Mouse (Mus musculus) forebrain, embryonic 10.5 days (tissue): Measurements from ENCODE around the gene Celf2. TPM values are rescaled to one million over a fixed set of nuclear protein-coding genes. Genes with fewer than 3 reads are reported as not detected.

Source experiments
- DNase-seq: peaks from one replicate; pipeline ENCODE4 v3.0.0-alpha.2; 2017; ENCODE audit warnings: low spot score; ENCODE audit errors: extremely low spot score
- H3K27ac ChIP-seq: fragments of 300-500 bp; sonication (generic); 2 replicates; pipeline ENCODE4 v1.5.1; 2016; ENCODE audit warnings: mild to moderate bottlenecking
- H3K27me3 ChIP-seq: fragments of 300-500 bp; sonication (generic); 2 replicates; pipeline ENCODE4 v1.6.1; 2016; ENCODE audit warnings: mild to moderate bottlenecking; ENCODE audit not compliant: poor library complexity, severe bottlenecking
- H3K36me3 ChIP-seq: fragments of 300-500 bp; sonication (generic); replicated peaks from 2 replicates; pipeline ENCODE4 v1.6.1; 2016; ENCODE audit warnings: mild to moderate bottlenecking, moderate library complexity
- H3K4me1 ChIP-seq: fragments of 300-500 bp; sonication (generic); 2 replicates; pipeline ENCODE4 v1.6.1; 2016
- H3K4me3 ChIP-seq: fragments of 300-500 bp; sonication (generic); 2 replicates; pipeline ENCODE4 v1.5.1; 2016; ENCODE audit warnings: mild to moderate bottlenecking, moderate library complexity
- H3K9me3 ChIP-seq: fragments of 300-500 bp; sonication (generic); 2 replicates; pipeline ENCODE4 v1.6.1; 2016; ENCODE audit warnings: mild to moderate bottlenecking, moderate library complexity
- WGBS: fragments of 180-500 bp; shearing (Covaris S2); methylation state at CpG from one replicate; pipeline ENCODE4 v1.1.7; 2016; 5-methylcytosine and 5-hydroxymethylcytosine counted together
- polyA plus RNA-seq: library from polyadenylated mRNA; unstranded; fragments of >200 nt; fragmentation: Nextera tagmentation; extraction: Ambion mirVana; gene quantifications from 2 replicates; pipeline ENCODE4 v1.2.1, GENCODE M21; 2016

The Celf2 gene
- polyA plus RNA-seq, 1 experiment from 2014 or later, result 58.2 TPM

- Histone ChIP-seq H3K4me1 (no peaks in the 10 kb centered on the region), H3K27ac (no peak overlapping the region), H3K27me3 (no peaks in the 10 kb centered on the region), H3K9me3 (no peaks in the 10 kb centered on the region), H3K36me3 (no peaks in the 10 kb centered on the region), H3K4me3 (no peak overlapping the region)
- no peak for DNase-seq
- WGBS, result 73% methylated on average over 4 of the region's 4 CpGs
Observed at GRCm38 (mm10) chr2:7245958-7246774, 263.2 kb downstream of the Celf2 start.

GRCm38 (mm10) chr2:7242139-7242538 lies 267.2 kb downstream of the Celf2 start:
- WGBS, result 91% methylated on average over 1 of the region's 1 CpGs
- no peaks in the 10 kb centered on the region for H3K9me3 ChIP-seq
- no peak overlapping the region for H3K27ac ChIP-seq
- no peaks in the 10 kb centered on the region for H3K4me1 ChIP-seq
- H3K4me3 ChIP-seq, result no peak overlapping the region
- H3K36me3 ChIP-seq, result no peaks in the 10 kb centered on the region
- DNase-seq, result no peak
- H3K27me3 ChIP-seq, result no peaks in the 10 kb centered on the region

GRCm38 (mm10) chr2:7241523-7241941 lies 267.8 kb downstream of the Celf2 start:
- WGBS, result 92% methylated on average over 4 of the region's 4 CpGs
- no peak for DNase-seq
- H3K27me3 ChIP-seq, result no peaks in the 10 kb centered on the region

GRCm38 (mm10) chr2:7237283-7237682 lies 272.1 kb downstream of the Celf2 start:
- Histone ChIP-seq H3K36me3 (no peaks in the 10 kb centered on the region), H3K9me3 (no peaks in the 10 kb centered on the region), H3K27ac (no peak overlapping the region), H3K4me1 (no peaks in the 10 kb centered on the region), H3K4me3 (no peak overlapping the region), H3K27me3 (no peaks in the 10 kb centered on the region)
- WGBS, result 90% methylated on average over 4 of the region's 4 CpGs
- no peak for DNase-seq

More at GRCm38 (mm10) chr2:7241523-7241941, 267.8 kb downstream of the Celf2 start:
- Histone ChIP-seq H3K4me1 (no peaks in the 10 kb centered on the region), H3K4me3 (no peak overlapping the region), H3K27ac (no peak overlapping the region), H3K9me3 (no peaks in the 10 kb centered on the region), H3K36me3 (no peaks in the 10 kb centered on the region)

- WGBS, result 89% methylated on average over 3 of the region's 3 CpGs
- Histone ChIP-seq H3K9me3 (no peaks in the 10 kb centered on the region), H3K4me3 (no peak overlapping the region), H3K27ac (no peak overlapping the region), H3K4me1 (no peaks in the 10 kb centered on the region), H3K27me3 (no peaks in the 10 kb centered on the region), H3K36me3 (no peaks in the 10 kb centered on the region)
- DNase-seq, result no peak
Observed at GRCm38 (mm10) chr2:7236452-7236851, 272.9 kb downstream of the Celf2 start.

GRCm38 (mm10) chr2:7235059-7235741 lies 274.2 kb downstream of the Celf2 start:
- no peak overlapping the region for H3K4me3 ChIP-seq
- no peak for DNase-seq
- H3K36me3 ChIP-seq, result no peaks in the 10 kb centered on the region
- H3K27ac ChIP-seq, result no peak overlapping the region
- no peaks in the 10 kb centered on the region for H3K4me1 ChIP-seq
- H3K9me3 ChIP-seq, result no peaks in the 10 kb centered on the region
- H3K27me3 ChIP-seq, result no peaks in the 10 kb centered on the region
- WGBS, result 92% methylated on average over 4 of the region's 4 CpGs

- WGBS, result 89% methylated on average over 7 of the region's 7 CpGs
- no peak overlapping the region for H3K4me3 ChIP-seq
- no peak for DNase-seq
- H3K4me1 ChIP-seq, result no peaks in the 10 kb centered on the region
- H3K9me3 ChIP-seq, result no peaks in the 10 kb centered on the region
- no peaks in the 10 kb centered on the region for H3K27me3 ChIP-seq
- no peak overlapping the region for H3K27ac ChIP-seq
- no peaks in the 10 kb centered on the region for H3K36me3 ChIP-seq
Observed at GRCm38 (mm10) chr2:7234587-7234986, 274.8 kb downstream of the Celf2 start.

GRCm38 (mm10) chr2:7233411-7233810 lies 276.0 kb downstream of the Celf2 start:
- Histone ChIP-seq H3K27me3 (no peaks in the 10 kb centered on the region), H3K4me3 (no peak overlapping the region), H3K9me3 (no peaks in the 10 kb centered on the region), H3K36me3 (no peaks in the 10 kb centered on the region), H3K4me1 (no peaks in the 10 kb centered on the region), H3K27ac (no peak overlapping the region)
- 83% methylated on average over 2 of the region's 2 CpGs for WGBS
- DNase-seq, result no peak

- DNase-seq, result no peak
- Histone ChIP-seq H3K4me3 (no peak overlapping the region), H3K4me1 (peaks cover 17% of the 10 kb centered on the region), H3K9me3 (no peaks in the 10 kb centered on the region), H3K27me3 (no peaks in the 10 kb centered on the region), H3K36me3 (no peaks in the 10 kb centered on the region), H3K27ac (no peak overlapping the region)
- WGBS, result 90% methylated on average over 7 of the region's 7 CpGs
Observed at GRCm38 (mm10) chr2:7226785-7227184, 282.6 kb downstream of the Celf2 start.

- Histone ChIP-seq H3K27me3 (no peaks in the 10 kb centered on the region; the same call in 1 of the 2 replicates), H3K27ac (no peak overlapping the region), H3K36me3 (no peaks in the 10 kb centered on the region), H3K4me1 (peaks cover 21% of the 10 kb centered on the region), H3K9me3 (no peaks in the 10 kb centered on the region), H3K4me3 (no peak overlapping the region)
- no peak for DNase-seq
- 70% methylated on average over 3 of the region's 3 CpGs for WGBS
Observed at GRCm38 (mm10) chr2:7224346-7225071, 284.9 kb downstream of the Celf2 start.

GRCm38 (mm10) chr2:7223538-7223937 lies 285.8 kb downstream of the Celf2 start:
- no peak overlapping the region for H3K27ac ChIP-seq
- peaks cover 29% of the 10 kb centered on the region for H3K4me1 ChIP-seq
- H3K4me3 ChIP-seq, result no peak overlapping the region
- no peaks in the 10 kb centered on the region for H3K9me3 ChIP-seq
- H3K27me3 ChIP-seq, result no peaks in the 10 kb centered on the region; the same call in 1 of the 2 replicates
- no peaks in the 10 kb centered on the region for H3K36me3 ChIP-seq
- no peak for DNase-seq
- 53% methylated on average over 2 of the region's 2 CpGs for WGBS

GRCm38 (mm10) chr2:7222886-7223285 lies 286.5 kb downstream of the Celf2 start:
- H3K4me1 ChIP-seq, result peaks cover 29% of the 10 kb centered on the region
- H3K9me3 ChIP-seq, result no peaks in the 10 kb centered on the region
- no peak for DNase-seq
- H3K4me3 ChIP-seq, result no peak overlapping the region
- no peaks in the 10 kb centered on the region; the same call in 1 of the 2 replicates for H3K27me3 ChIP-seq
- H3K36me3 ChIP-seq, result no peaks in the 10 kb centered on the region
- no peak overlapping the region for H3K27ac ChIP-seq
- WGBS, result 85% methylated on average over 6 of the region's 6 CpGs
